Mouse (Mus musculus): ENCODE measurements around the gene Samhd1. TPM values are rescaled to one million over a fixed set of nuclear protein-coding genes. Genes with fewer than 3 reads are reported as not detected.
A peak's percentile ranks its signal among the peaks of the same experiment; 100 is the strongest.

Samhd1 gene
- polyA plus RNA-seq (2014; fragmentation: Nextera tagmentation; extraction: Ambion mirVana) = 33.1 and 33.2 TPM in 2 replicates

DNA sequence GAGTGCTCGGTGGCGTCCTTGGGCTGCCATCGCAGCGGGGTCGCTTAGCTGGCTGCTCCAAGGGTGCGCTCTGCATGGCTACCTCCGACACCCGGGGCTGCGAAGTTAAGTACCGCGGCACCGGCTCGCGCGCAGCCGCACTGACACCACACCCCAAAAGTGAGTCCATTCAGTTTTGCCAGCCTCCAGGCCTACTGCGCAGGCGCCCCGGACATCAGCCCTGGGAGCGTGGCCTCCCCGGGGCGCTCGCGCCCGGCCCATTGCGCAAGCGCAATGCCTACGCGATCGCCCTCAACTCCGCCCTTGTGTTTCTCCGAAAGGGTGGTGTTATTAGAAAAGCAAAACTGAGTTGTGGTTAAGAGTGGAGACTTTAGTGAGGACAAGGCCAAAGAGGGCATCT, at the start of gene Samhd1:
Gene Samhd1, minus strand, starts transcription at position 252 of the 400 bp plus-strand sequence.
- Histone ChIP-seq H3K27ac (ENCODE audit: low read depth, low read length) (peak within 1 kb of the TSS; percentile 60), H3K4me3 (ENCODE audit: low read depth, low read length) (peak within 1 kb of the TSS; percentile 72), H3K9me3 (ENCODE audit: control insufficient read depth, low read length) (no peaks in the 10 kb centered on the region), H3K27me3 (replicated peaks; ENCODE audit: control insufficient read depth, insufficient read depth, low read length) (no peaks in the 10 kb centered on the region), H3K9ac (ENCODE audit: low read depth, low read length) (peak within 1 kb of the TSS; percentile 71), H3K4me1 (replicated peaks; ENCODE audit: control insufficient read depth, insufficient read depth, low read length) (peaks cover 11% of the 10 kb centered on the region), H3K36me3 (ENCODE audit: control insufficient read depth, insufficient read depth, low read length) (no peaks in the 10 kb centered on the region), H3K4me2 (peak within 1 kb of the TSS; percentile 85)
- WGBS = 0% methylated on average over 32 of the region's 32 CpGs
- ATAC-seq (replicated peaks; ENCODE audit: low FRiP score) (peak; percentile 93), DNase-seq (ENCODE audit: low spot score) (peak; percentile 92)

DNA sequence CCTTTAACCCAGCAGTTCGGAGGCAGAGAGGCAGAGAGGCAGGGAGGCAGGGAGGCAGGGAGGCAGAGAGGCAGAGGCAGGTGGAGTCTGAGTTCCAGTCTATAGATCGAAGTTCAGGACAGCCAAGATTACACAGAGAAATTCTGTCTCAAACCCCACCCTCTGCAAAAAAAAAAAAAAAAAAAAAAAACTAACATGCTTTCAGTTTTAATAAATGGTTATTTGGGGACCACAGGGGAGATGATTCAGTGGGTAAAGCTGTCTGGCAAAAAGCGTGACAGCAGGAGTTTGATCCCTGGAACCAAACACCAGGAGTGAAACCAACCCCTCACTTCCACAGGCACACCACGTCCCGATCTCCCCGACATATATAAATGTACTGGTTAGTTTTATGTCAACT, 43.1 kb upstream of the Samhd1 start:
- WGBS = 79% methylated on average over 6 of the region's 6 CpGs
- ATAC-seq (replicated peaks; ENCODE audit: low FRiP score) = 0 out of 2 replicates have a peak, but pooled peaks have one; percentile 15

DNA sequence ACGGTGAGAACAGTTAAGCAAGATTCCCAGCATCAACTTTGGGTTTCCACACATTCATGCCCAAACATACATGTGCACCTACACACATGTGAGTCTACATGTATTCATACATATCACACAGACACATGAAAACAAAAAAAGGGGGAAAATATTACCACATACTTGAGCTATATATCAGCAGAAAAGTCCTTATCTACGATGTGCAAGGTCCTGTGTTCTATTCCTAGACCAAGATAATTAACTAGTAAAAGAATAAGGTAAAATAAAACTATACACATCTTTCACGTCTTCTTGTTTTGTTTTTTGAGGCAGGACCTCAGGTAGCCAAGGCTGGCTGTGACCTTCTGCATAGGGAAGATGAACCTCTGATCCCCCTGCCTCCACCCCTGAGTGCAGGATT, 41.2 kb upstream of the Samhd1 start:
- DNase-seq (ENCODE audit: low spot score) = no peak
- WGBS = 88% methylated on average over 3 of the region's 3 CpGs
- no peak overlapping the region for H3K27ac ChIP-seq (ENCODE audit: low read depth, low read length)
- H3K9me3 ChIP-seq (ENCODE audit: control insufficient read depth, low read length) = no peaks in the 10 kb centered on the region
- H3K4me1 ChIP-seq (replicated peaks; ENCODE audit: control insufficient read depth, insufficient read depth, low read length) = no peaks in the 10 kb centered on the region
- H3K4me2 ChIP-seq = no peak overlapping the region
- no peak for ATAC-seq (replicated peaks; ENCODE audit: low FRiP score)
- H3K4me3 ChIP-seq (ENCODE audit: low read depth, low read length) = no peak overlapping the region
- H3K27me3 ChIP-seq (replicated peaks; ENCODE audit: control insufficient read depth, insufficient read depth, low read length) = no peaks in the 10 kb centered on the region
- H3K9ac ChIP-seq (ENCODE audit: low read depth, low read length) = no peak overlapping the region
- H3K36me3 ChIP-seq (ENCODE audit: control insufficient read depth, insufficient read depth, low read length) = peaks cover 29% of the 10 kb centered on the region; the same call in 1 of the 2 replicates

More for the DNA sequence above, 43.1 kb upstream of the Samhd1 start:
- Histone ChIP-seq H3K27ac (ENCODE audit: low read depth, low read length) (no peak overlapping the region), H3K4me2 (no peak overlapping the region), H3K27me3 (replicated peaks; ENCODE audit: control insufficient read depth, insufficient read depth, low read length) (no peaks in the 10 kb centered on the region), H3K36me3 (ENCODE audit: control insufficient read depth, insufficient read depth, low read length) (peaks cover 24% of the 10 kb centered on the region; the same call in 1 of the 2 replicates), H3K4me3 (ENCODE audit: low read depth, low read length) (no peak overlapping the region), H3K4me1 (replicated peaks; ENCODE audit: control insufficient read depth, insufficient read depth, low read length) (no peaks in the 10 kb centered on the region), H3K9ac (ENCODE audit: low read depth, low read length) (no peak overlapping the region), H3K9me3 (ENCODE audit: control insufficient read depth, low read length) (no peaks in the 10 kb centered on the region)
- no peak for DNase-seq (ENCODE audit: low spot score)

DNA sequence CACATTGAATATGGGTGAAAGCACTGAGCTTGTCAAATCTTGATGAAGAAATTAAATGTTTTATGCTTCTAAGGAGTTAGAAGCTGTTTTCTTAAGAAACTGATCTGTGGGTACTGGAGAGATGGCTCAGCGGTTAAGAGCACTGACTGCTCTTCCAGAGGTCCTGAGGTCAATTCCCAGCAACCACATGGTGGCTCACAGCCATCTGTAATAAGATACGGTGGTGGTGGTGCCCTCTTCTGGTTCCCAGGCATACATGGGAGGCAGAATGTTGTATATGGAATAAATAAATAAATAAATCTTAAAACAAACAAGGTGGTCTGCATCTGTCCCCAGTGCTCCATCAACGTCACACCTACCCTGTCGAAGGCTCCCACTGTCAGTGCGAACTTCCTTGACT, 39.4 kb upstream of the Samhd1 start:
- Histone ChIP-seq H3K4me1 (replicated peaks; ENCODE audit: control insufficient read depth, insufficient read depth, low read length) (no peaks in the 10 kb centered on the region; the same call in 1 of the 2 replicates), H3K36me3 (ENCODE audit: control insufficient read depth, insufficient read depth, low read length) (peaks cover 33% of the 10 kb centered on the region; the same call in 1 of the 2 replicates), H3K4me3 (ENCODE audit: low read depth, low read length) (no peak overlapping the region), H3K9ac (ENCODE audit: low read depth, low read length) (no peak overlapping the region), H3K4me2 (no peak overlapping the region), H3K27ac (ENCODE audit: low read depth, low read length) (no peak overlapping the region), H3K27me3 (replicated peaks; ENCODE audit: control insufficient read depth, insufficient read depth, low read length) (no peaks in the 10 kb centered on the region), H3K9me3 (ENCODE audit: control insufficient read depth, low read length) (no peaks in the 10 kb centered on the region)
- ATAC-seq (replicated peaks; ENCODE audit: low FRiP score) (no peak), DNase-seq (ENCODE audit: low spot score) (no peak)
- 81% methylated on average over 5 of the region's 5 CpGs for WGBS

DNA sequence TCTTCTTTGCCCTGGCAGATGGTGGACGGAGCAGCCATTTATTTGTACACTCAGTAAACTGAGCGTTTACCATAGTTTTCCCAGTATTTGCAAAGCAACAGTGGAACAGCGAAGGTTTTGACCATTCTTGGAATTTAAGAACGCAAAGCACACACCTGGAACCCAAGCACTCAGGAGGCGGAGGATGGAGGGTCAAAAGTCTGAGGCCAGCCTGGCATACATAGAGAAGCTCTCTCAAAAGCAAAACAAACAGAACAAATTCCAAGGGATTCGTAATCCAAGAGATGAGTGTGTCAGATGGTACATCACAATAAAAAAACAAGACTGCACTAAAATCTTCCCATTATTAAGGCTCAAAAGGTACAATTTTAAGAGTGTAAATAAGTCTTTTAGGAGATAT, 38.5 kb upstream of the Samhd1 start:
- DNase-seq (ENCODE audit: low spot score) (no peak), ATAC-seq (replicated peaks; ENCODE audit: low FRiP score) (no peak)
- H3K4me1 ChIP-seq (replicated peaks; ENCODE audit: control insufficient read depth, insufficient read depth, low read length) = no peaks in the 10 kb centered on the region; the same call in 1 of the 2 replicates
- WGBS = 91% methylated on average over 6 of the region's 6 CpGs
- H3K27me3 ChIP-seq (replicated peaks; ENCODE audit: control insufficient read depth, insufficient read depth, low read length) = no peaks in the 10 kb centered on the region
- H3K36me3 ChIP-seq (ENCODE audit: control insufficient read depth, insufficient read depth, low read length) = peaks cover 34% of the 10 kb centered on the region; the same call in 1 of the 2 replicates
- no peak overlapping the region for H3K9ac ChIP-seq (ENCODE audit: low read depth, low read length)
- H3K27ac ChIP-seq (ENCODE audit: low read depth, low read length) = no peak overlapping the region
- no peak overlapping the region for H3K4me2 ChIP-seq
- H3K9me3 ChIP-seq (ENCODE audit: control insufficient read depth, low read length) = no peaks in the 10 kb centered on the region
- H3K4me3 ChIP-seq (ENCODE audit: low read depth, low read length) = no peak overlapping the region

DNA sequence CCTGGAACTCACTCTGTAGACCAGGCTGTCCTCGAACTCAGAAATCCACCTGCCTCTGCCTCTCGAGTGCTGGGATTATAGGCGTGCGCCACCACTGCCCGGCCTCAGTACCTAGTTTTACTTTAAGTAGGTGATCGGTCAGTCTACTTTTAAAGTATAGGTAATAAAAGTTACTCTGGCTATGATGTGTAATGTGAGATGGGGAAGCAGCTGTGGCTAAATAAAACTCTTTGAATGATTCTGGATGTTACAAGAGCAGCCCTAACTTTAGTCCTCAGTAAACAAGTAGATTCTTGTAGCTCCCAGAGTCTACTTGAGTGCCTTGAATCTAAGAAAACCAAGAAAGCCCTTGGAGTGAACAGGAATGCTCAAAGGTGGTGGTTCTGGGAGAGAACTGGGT, 37.9 kb upstream of the Samhd1 start:
- Histone ChIP-seq H3K4me2 (no peak overlapping the region), H3K27ac (ENCODE audit: low read depth, low read length) (no peak overlapping the region), H3K4me3 (ENCODE audit: low read depth, low read length) (no peak overlapping the region), H3K9me3 (ENCODE audit: control insufficient read depth, low read length) (no peaks in the 10 kb centered on the region), H3K9ac (ENCODE audit: low read depth, low read length) (no peak overlapping the region), H3K4me1 (replicated peaks; ENCODE audit: control insufficient read depth, insufficient read depth, low read length) (no peaks in the 10 kb centered on the region; the same call in 1 of the 2 replicates), H3K36me3 (ENCODE audit: control insufficient read depth, insufficient read depth, low read length) (peaks cover 35% of the 10 kb centered on the region; the same call in 1 of the 2 replicates), H3K27me3 (replicated peaks; ENCODE audit: control insufficient read depth, insufficient read depth, low read length) (no peaks in the 10 kb centered on the region)
- WGBS = 95% methylated on average over 6 of the region's 6 CpGs
- ATAC-seq (replicated peaks; ENCODE audit: low FRiP score) (no peak), DNase-seq (ENCODE audit: low spot score) (no peak)

DNA sequence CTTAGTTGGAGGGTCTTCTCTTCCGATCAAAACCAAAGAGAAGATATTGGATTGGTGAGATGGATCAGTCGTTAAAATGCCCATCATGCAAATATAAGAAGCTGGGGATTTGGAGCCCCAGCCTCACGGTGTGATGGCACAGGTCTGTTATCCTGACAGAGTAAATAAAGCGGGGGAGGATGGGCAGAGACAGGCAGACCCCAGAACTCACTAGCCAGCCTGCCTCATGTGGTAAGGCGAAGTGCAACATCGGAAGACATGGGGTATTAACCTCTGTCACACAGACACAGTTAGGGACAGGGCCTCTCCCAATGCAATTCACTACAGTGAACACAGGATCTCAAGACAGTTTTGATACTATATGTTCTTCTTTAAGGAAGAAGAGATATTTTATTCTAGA, 35.6 kb upstream of the Samhd1 start:
- H3K36me3 ChIP-seq (ENCODE audit: control insufficient read depth, insufficient read depth, low read length) = peaks cover 32% of the 10 kb centered on the region; the same call in 1 of the 2 replicates
- no peaks in the 10 kb centered on the region for H3K27me3 ChIP-seq (replicated peaks; ENCODE audit: control insufficient read depth, insufficient read depth, low read length)
- H3K4me3 ChIP-seq (ENCODE audit: low read depth, low read length) = no peak overlapping the region
- 64% methylated on average over 6 of the region's 6 CpGs for WGBS
- no peak overlapping the region for H3K9ac ChIP-seq (ENCODE audit: low read depth, low read length)
- no peak for ATAC-seq (replicated peaks; ENCODE audit: low FRiP score)
- H3K9me3 ChIP-seq (ENCODE audit: control insufficient read depth, low read length) = no peaks in the 10 kb centered on the region
- no peak overlapping the region for H3K27ac ChIP-seq (ENCODE audit: low read depth, low read length)
- no peak overlapping the region for H3K4me2 ChIP-seq
- DNase-seq (ENCODE audit: low spot score) = no peak
- no peaks in the 10 kb centered on the region; the same call in 1 of the 2 replicates for H3K4me1 ChIP-seq (replicated peaks; ENCODE audit: control insufficient read depth, insufficient read depth, low read length)

DNA sequence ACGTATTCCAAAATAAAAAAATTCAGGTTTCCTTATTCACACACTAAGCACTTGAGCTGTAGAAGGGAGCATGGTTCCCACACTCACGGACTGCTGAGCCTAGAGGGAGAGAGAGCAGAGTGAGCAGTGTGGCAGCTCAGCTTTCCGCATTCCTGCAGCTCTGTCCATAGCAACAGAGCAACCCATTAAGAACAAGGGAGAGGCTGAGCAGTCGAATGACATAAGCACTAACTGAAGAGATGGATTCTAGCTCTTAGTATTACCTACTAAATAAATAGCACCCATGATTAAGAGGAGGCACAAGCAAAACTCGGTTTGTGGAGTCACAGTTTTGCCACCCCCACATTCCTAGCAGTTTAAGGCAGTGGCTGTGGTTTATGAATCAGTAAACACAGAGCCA, 35.1 kb upstream of the Samhd1 start:
- DNase-seq (ENCODE audit: low spot score) = no peak
- no peak overlapping the region for H3K4me2 ChIP-seq
- 60% methylated on average over 5 of the region's 5 CpGs for WGBS
- H3K4me1 ChIP-seq (replicated peaks; ENCODE audit: control insufficient read depth, insufficient read depth, low read length) = no peaks in the 10 kb centered on the region; the same call in 1 of the 2 replicates
- no peak overlapping the region for H3K9ac ChIP-seq (ENCODE audit: low read depth, low read length)
- no peak overlapping the region for H3K27ac ChIP-seq (ENCODE audit: low read depth, low read length)
- H3K36me3 ChIP-seq (ENCODE audit: control insufficient read depth, insufficient read depth, low read length) = peaks cover 29% of the 10 kb centered on the region; the same call in 1 of the 2 replicates
- H3K4me3 ChIP-seq (ENCODE audit: low read depth, low read length) = no peak overlapping the region
- no peak for ATAC-seq (replicated peaks; ENCODE audit: low FRiP score)
- H3K27me3 ChIP-seq (replicated peaks; ENCODE audit: control insufficient read depth, insufficient read depth, low read length) = no peaks in the 10 kb centered on the region
- H3K9me3 ChIP-seq (ENCODE audit: control insufficient read depth, low read length) = no peaks in the 10 kb centered on the region

DNA sequence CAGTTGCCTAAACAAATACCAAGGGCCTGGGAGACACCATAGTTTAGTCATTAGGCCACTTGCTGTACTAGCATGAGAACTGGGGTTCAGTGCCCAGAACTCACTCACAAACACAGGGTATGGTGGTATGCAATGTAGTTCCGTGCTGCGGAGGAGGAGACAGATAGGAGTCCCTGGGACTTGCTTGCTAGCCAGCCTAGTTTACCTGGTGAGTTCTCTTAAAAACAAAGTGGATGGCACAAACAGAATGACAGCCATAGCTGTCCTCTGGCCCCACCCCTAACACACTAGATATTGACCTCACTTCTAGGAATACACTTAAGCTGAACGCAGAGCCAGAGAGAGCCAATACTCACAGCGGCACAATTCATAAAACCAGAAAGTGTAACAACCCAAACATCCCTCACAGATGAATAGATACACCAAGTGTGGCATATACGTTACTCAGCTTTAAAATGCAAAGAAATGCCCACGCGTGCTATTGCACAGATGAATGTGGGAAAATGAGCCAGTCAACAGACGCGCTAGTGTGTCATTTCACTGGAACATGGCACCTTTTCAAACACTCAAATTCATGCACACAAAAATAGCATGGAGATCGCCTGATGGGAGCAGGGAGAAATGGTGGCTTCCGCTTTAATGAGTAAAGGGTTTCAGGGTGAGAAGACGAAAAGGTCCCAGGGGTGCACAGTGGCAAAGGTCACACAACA, 31.5 kb upstream of the Samhd1 start:
- Histone ChIP-seq H3K4me3 (ENCODE audit: low read depth, low read length) (no peak overlapping the region), H3K4me1 (replicated peaks; ENCODE audit: control insufficient read depth, insufficient read depth, low read length) (no peaks in the 10 kb centered on the region; the same call in 1 of the 2 replicates), H3K27me3 (replicated peaks; ENCODE audit: control insufficient read depth, insufficient read depth, low read length) (no peaks in the 10 kb centered on the region), H3K36me3 (ENCODE audit: control insufficient read depth, insufficient read depth, low read length) (peaks cover 15% of the 10 kb centered on the region; the same call in 1 of the 2 replicates), H3K4me2 (no peak overlapping the region), H3K9me3 (ENCODE audit: control insufficient read depth, low read length) (no peaks in the 10 kb centered on the region), H3K9ac (ENCODE audit: low read depth, low read length) (no peak overlapping the region), H3K27ac (ENCODE audit: low read depth, low read length) (no peak overlapping the region)
- 92% methylated on average over 12 of the region's 12 CpGs for WGBS
- ATAC-seq (replicated peaks; ENCODE audit: low FRiP score) = no peak
- no peak for DNase-seq (ENCODE audit: low spot score)
